Mouse (Mus musculus): ENCODE data around the gene Ppp1r15a. TPM values are rescaled to one million over a fixed set of nuclear protein-coding genes. Genes with fewer than 3 reads are reported as not detected.
"Not testable (repeated sequence)": the region's sequence is repeated elsewhere in the genome, so short reads cannot be mapped to it uniquely, and the experiment has no call there.

Ppp1r15a gene
- total and polyA plus RNA-seq, 3 experiments = 11.7 to 37.1 (median 13.9) TPM

GRCm38 (mm10) chr7:45518618-45519017 lies 7.5 kb downstream of the Ppp1r15a start:
- no peak overlapping the region for H3K4me2 ChIP-seq (ENCODE audit: insufficient read depth, low read depth, poor library complexity, severe bottlenecking)
- no peaks in the 10 kb centered on the region for H3K27me3 ChIP-seq (replicated peaks)
- H3K79me2 ChIP-seq (replicated peaks; ENCODE audit: control insufficient read depth, extremely low read depth, insufficient read depth, poor library complexity, severe bottlenecking) = peaks cover 8% of the 10 kb centered on the region
- dilution Hi-C loops (cut with MboI; ENCODE audit: extremely low pct_ligation_motif_present, extremely low pct_unique_long_range_greater_than_20kb, low sequenced_read_pairs) (no loop called here), in situ Hi-C loops (cut with MboI; ENCODE audit: low pct_ligation_motif_present, low pct_unique_long_range_greater_than_20kb, low sequenced_read_pairs) (no loop called here)
- H3K9me3 ChIP-seq (replicated peaks; ENCODE audit: low read length) = no peaks in the 10 kb centered on the region
- H3K36me3 ChIP-seq (replicated peaks in 1 of 2; ENCODE audit: control insufficient read depth in 1 of 2, insufficient read depth in 1 of 2, low read length in 1 of 2) = peaks cover 9 to 18% of the 10 kb centered on the region in 2 experiments
- no peak overlapping the region for H3K27ac ChIP-seq (ENCODE audit: insufficient read depth, low read depth)
- H3K4me3 ChIP-seq (replicated peaks in 1 of 3; ENCODE audit: low read depth in 2 of 3, low read length in 2 of 3, poor library complexity in 1 of 3) = no peak overlapping the region
- H3K9ac ChIP-seq (ENCODE audit: insufficient read depth, low read depth) = no peak overlapping the region
- peaks cover 5 to 19% of the 10 kb centered on the region in 2 experiments for H3K4me1 ChIP-seq (ENCODE audit: control insufficient read depth in 1 of 2, insufficient read depth in 2 of 2)
- TF ChIP-seq RCOR1 (conservative IDR thresholded peaks at IDR 0.05; ENCODE audit: low read depth, low read length) (no peak), POLR2AphosphoS2 (IDR thresholded peaks at IDR 0.05; ENCODE audit: low read depth, low read length) (no peak), PAX5 (IDR thresholded peaks at IDR 0.05; ENCODE audit: low read length) (no peak), JUN (IDR thresholded peaks at IDR 0.05; ENCODE audit: insufficient read depth, low read depth, low read length) (no peak), MAFK (IDR thresholded peaks at IDR 0.05; ENCODE audit: insufficient replicate concordance, low read length) (no peak), SIN3A (IDR thresholded peaks at IDR 0.05; ENCODE audit: low read length) (no peak)
- no peak for DNase-seq (ENCODE audit: extremely low read depth)

DNA sequence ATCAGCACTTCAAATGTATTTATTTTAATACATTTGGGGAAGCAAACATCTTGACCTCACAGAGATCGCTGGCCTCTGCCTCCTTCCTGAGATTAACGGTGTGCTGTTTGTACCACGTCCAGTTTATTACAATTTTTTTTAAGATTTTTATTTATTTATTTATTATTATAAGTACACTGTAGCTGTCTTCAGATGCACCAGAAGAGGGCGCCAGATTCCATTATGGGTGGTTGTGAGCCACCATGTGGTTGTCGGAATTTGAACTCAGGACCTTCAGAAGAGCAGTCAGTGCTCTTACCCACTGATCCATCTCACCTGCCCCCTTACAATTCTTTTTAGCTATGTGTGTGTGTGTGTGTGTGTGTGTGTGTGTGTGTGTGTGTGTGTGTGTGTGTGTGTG lies 9.2 kb downstream of the Ppp1r15a start:
- H3K4me2 ChIP-seq (ENCODE audit: insufficient read depth, low read depth, poor library complexity, severe bottlenecking); DNase-seq (ENCODE audit: extremely low read depth); H3K9me3 ChIP-seq (replicated peaks; ENCODE audit: low read length); dilution Hi-C loops (cut with MboI; ENCODE audit: extremely low pct_ligation_motif_present, extremely low pct_unique_long_range_greater_than_20kb, low sequenced_read_pairs); H3K9ac ChIP-seq (ENCODE audit: insufficient read depth, low read depth); in situ Hi-C loops (cut with MboI; ENCODE audit: low pct_ligation_motif_present, low pct_unique_long_range_greater_than_20kb, low sequenced_read_pairs); H3K4me1 ChIP-seq (ENCODE audit: control insufficient read depth in 1 of 2, insufficient read depth in 2 of 2); H3K36me3 ChIP-seq (replicated peaks in 1 of 2; ENCODE audit: control insufficient read depth in 1 of 2, insufficient read depth in 1 of 2, low read length in 1 of 2); H3K27me3 ChIP-seq (replicated peaks); H3K27ac ChIP-seq (ENCODE audit: insufficient read depth, low read depth); H3K79me2 ChIP-seq (replicated peaks; ENCODE audit: control insufficient read depth, extremely low read depth, insufficient read depth, poor library complexity, severe bottlenecking); H3K4me3 ChIP-seq (replicated peaks in 1 of 3; ENCODE audit: low read depth in 2 of 3, low read length in 2 of 3, poor library complexity in 1 of 3): not testable (repeated sequence)

GRCm38 (mm10) chr7:45515436-45515835 lies 10.6 kb downstream of the Ppp1r15a start:
- Histone ChIP-seq H3K27me3 (replicated peaks) (no peaks in the 10 kb centered on the region), H3K36me3 (replicated peaks in 1 of 2; ENCODE audit: control insufficient read depth in 1 of 2, insufficient read depth in 1 of 2, low read length in 1 of 2) (no peaks in the 10 kb centered on the region), H3K79me2 (replicated peaks; ENCODE audit: control insufficient read depth, extremely low read depth, insufficient read depth, poor library complexity, severe bottlenecking) (no peaks in the 10 kb centered on the region), H3K9ac (ENCODE audit: insufficient read depth, low read depth) (no peak overlapping the region), H3K4me2 (ENCODE audit: insufficient read depth, low read depth, poor library complexity, severe bottlenecking) (no peak overlapping the region), H3K9me3 (replicated peaks; ENCODE audit: low read length) (no peaks in the 10 kb centered on the region), H3K4me1 (ENCODE audit: control insufficient read depth in 1 of 2, insufficient read depth in 2 of 2) (peaks cover 2 to 4% of the 10 kb centered on the region in 2 experiments; a peak in 2 of 4 replicates), H3K4me3 (replicated peaks in 1 of 3; ENCODE audit: low read depth in 2 of 3, low read length in 2 of 3, poor library complexity in 1 of 3) (no peak overlapping the region), H3K27ac (ENCODE audit: insufficient read depth, low read depth) (no peak overlapping the region)
- in situ Hi-C loops (cut with MboI; ENCODE audit: low pct_ligation_motif_present, low pct_unique_long_range_greater_than_20kb, low sequenced_read_pairs) = no loop called here
- TF ChIP-seq UBTF (IDR thresholded peaks at IDR 0.05; ENCODE audit: low read depth, low read length) = no peak
- no peak for DNase-seq (ENCODE audit: extremely low read depth)
- dilution Hi-C loops (cut with MboI; ENCODE audit: extremely low pct_ligation_motif_present, extremely low pct_unique_long_range_greater_than_20kb, low sequenced_read_pairs) = no loop called here

DNA sequence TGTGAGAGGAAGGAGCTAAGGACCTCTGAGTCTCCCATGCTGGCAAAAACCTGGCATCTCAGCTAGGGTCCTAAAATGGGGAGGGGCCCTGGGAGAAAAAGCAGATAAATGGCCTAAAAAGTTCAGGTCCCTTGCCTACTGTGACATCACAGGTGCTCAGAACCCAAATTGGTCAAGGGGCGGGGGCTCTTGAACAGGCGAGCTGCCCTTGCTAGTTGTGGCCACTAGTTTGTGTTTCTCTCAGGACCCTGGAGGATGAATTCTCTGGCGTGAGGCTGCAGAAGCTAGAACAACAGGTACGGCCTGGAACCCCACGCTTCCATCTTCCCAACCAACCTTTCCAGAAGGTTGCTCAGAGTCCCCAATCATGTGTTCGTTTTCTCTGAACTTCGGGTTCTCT lies 11.7 kb downstream of the Ppp1r15a start:
- no peak overlapping the region for H3K4me3 ChIP-seq (replicated peaks in 1 of 3; ENCODE audit: low read depth in 2 of 3, low read length in 2 of 3, poor library complexity in 1 of 3)
- H3K9ac ChIP-seq (ENCODE audit: insufficient read depth, low read depth) = no peak overlapping the region
- no peaks in the 10 kb centered on the region for H3K27me3 ChIP-seq (replicated peaks)
- TF ChIP-seq ZNF384 (IDR thresholded peaks at IDR 0.05; ENCODE audit: low read depth, low read length) = no peak
- no peaks in the 10 kb centered on the region for H3K79me2 ChIP-seq (replicated peaks; ENCODE audit: control insufficient read depth, extremely low read depth, insufficient read depth, poor library complexity, severe bottlenecking)
- in situ Hi-C loops (cut with MboI; ENCODE audit: low pct_ligation_motif_present, low pct_unique_long_range_greater_than_20kb, low sequenced_read_pairs) = no loop called here
- DNase-seq (ENCODE audit: extremely low read depth) = no peak
- H3K9me3 ChIP-seq (replicated peaks; ENCODE audit: low read length) = no peaks in the 10 kb centered on the region
- H3K36me3 ChIP-seq (replicated peaks in 1 of 2; ENCODE audit: control insufficient read depth in 1 of 2, insufficient read depth in 1 of 2, low read length in 1 of 2) = no peaks in the 10 kb centered on the region
- dilution Hi-C loops (cut with MboI; ENCODE audit: extremely low pct_ligation_motif_present, extremely low pct_unique_long_range_greater_than_20kb, low sequenced_read_pairs) = no loop called here
- H3K4me2 ChIP-seq (ENCODE audit: insufficient read depth, low read depth, poor library complexity, severe bottlenecking) = no peak overlapping the region
- no peak overlapping the region for H3K27ac ChIP-seq (ENCODE audit: insufficient read depth, low read depth)
- peaks cover 2 to 4% of the 10 kb centered on the region in 2 experiments; a peak in 3 of 4 replicates for H3K4me1 ChIP-seq (ENCODE audit: control insufficient read depth in 1 of 2, insufficient read depth in 2 of 2)

Measured in CH12.LX (cell line).